Mouse (Mus musculus) hindbrain, embryonic 13.5 days (tissue): ENCODE measurements around the gene Cwc22. TPM values are rescaled to one million over a fixed set of nuclear protein-coding genes. Genes with fewer than 3 reads are reported as not detected.
A peak's percentile ranks its signal among the peaks of the same experiment; 100 is the strongest.

Experiments
- ATAC-seq: fragments of 200-750 bp; cut with Nextera tagmentation; 2 replicates; pipeline ENCODE4 v1.8.0; 2017; ENCODE audit warnings: moderate TSS enrichment; ENCODE audit not compliant: low FRiP score
- H3K27ac ChIP-seq: fragments of 300-500 bp; sonication (generic); 2 replicates; pipeline ENCODE4 v1.5.1; 2015; ENCODE audit warnings: inconsistent platforms, mild to moderate bottlenecking, moderate library complexity
- H3K27me3 ChIP-seq: fragments of 300-500 bp; sonication (generic); 2 replicates; pipeline ENCODE4 v1.6.1; 2015; ENCODE audit warnings: mild to moderate bottlenecking, inconsistent platforms
- H3K36me3 ChIP-seq: fragments of 300-500 bp; sonication (generic); 2 replicates; pipeline ENCODE4 v1.6.1; 2015; ENCODE audit warnings: mild to moderate bottlenecking, inconsistent platforms
- H3K4me1 ChIP-seq: fragments of 300-500 bp; sonication (generic); replicated peaks from 2 replicates; pipeline ENCODE4 v1.6.1; 2015; ENCODE audit warnings: inconsistent platforms
- H3K4me2 ChIP-seq: fragments of 300-500 bp; sonication (generic); 2 replicates; pipeline ENCODE4 v1.6.1; 2015; ENCODE audit warnings: inconsistent platforms, mild to moderate bottlenecking, moderate library complexity
- H3K4me3 ChIP-seq: fragments of 300-500 bp; sonication (generic); 2 replicates; pipeline ENCODE4 v1.5.1; 2015; ENCODE audit warnings: mild to moderate bottlenecking, inconsistent platforms
- H3K9ac ChIP-seq: fragments of 300-500 bp; sonication (generic); 2 replicates; pipeline ENCODE4 v1.6.1; 2015; ENCODE audit warnings: mild to moderate bottlenecking, inconsistent platforms
- H3K9me3 ChIP-seq: fragments of 300-500 bp; sonication (generic); 2 replicates; pipeline ENCODE4 v1.6.1; 2016; ENCODE audit warnings: inconsistent platforms
- WGBS: fragments of 180-500 bp; shearing (Covaris S2); methylation state at CpG from one replicate; pipeline ENCODE4 v1.1.7; 2015; 5-methylcytosine and 5-hydroxymethylcytosine counted together
- polyA plus RNA-seq: library from polyadenylated mRNA; unstranded; fragments of >200 nt; fragmentation: Nextera tagmentation; extraction: Ambion mirVana; gene quantifications from 2 replicates; pipeline ENCODE4 v1.2.1, GENCODE M21; 2015

Cwc22 gene
- polyA plus RNA-seq, result 23.5 and 24.6 TPM in 2 replicates

- Histone ChIP-seq H3K9ac (peak within 1 kb of the TSS; percentile 92), H3K9me3 (no peaks in the 10 kb centered on the region), H3K36me3 (no peaks in the 10 kb centered on the region), H3K27me3 (no peaks in the 10 kb centered on the region), H3K4me2 (peak within 1 kb of the TSS; percentile 82), H3K4me1 (peaks cover 12% of the 10 kb centered on the region), H3K27ac (peak within 1 kb of the TSS; percentile 86), H3K4me3 (peak within 1 kb of the TSS; percentile 77)
- peak; percentile 94 for ATAC-seq
- WGBS, result under 1% methylated on average over 54 of the region's 55 CpGs
These were observed at the start of gene Cwc22 for GRCm38 (mm10) chr2:77945596-77946485. Gene Cwc22 (minus strand): TSS chr2:77946375.

GRCm38 (mm10) chr2:77993727-77994401 lies 47.7 kb upstream of the Cwc22 start:
- ATAC-seq, result no peak
- Histone ChIP-seq H3K4me1 (no peaks in the 10 kb centered on the region), H3K27ac (no peak overlapping the region), H3K9me3 (no peaks in the 10 kb centered on the region), H3K4me2 (no peak overlapping the region), H3K36me3 (no peaks in the 10 kb centered on the region), H3K4me3 (no peak overlapping the region), H3K27me3 (no peaks in the 10 kb centered on the region), H3K9ac (no peak overlapping the region)
- WGBS, result 73% methylated on average over 4 of the region's 4 CpGs

- no peak overlapping the region for H3K9ac ChIP-seq
- no peak for ATAC-seq
- 83% methylated on average over 3 of the region's 3 CpGs for WGBS
- no peak overlapping the region for H3K27ac ChIP-seq
- H3K27me3 ChIP-seq, result no peaks in the 10 kb centered on the region
- no peak overlapping the region for H3K4me2 ChIP-seq
- H3K4me1 ChIP-seq, result no peaks in the 10 kb centered on the region
- H3K9me3 ChIP-seq, result no peaks in the 10 kb centered on the region
- H3K36me3 ChIP-seq, result no peaks in the 10 kb centered on the region
- no peak overlapping the region for H3K4me3 ChIP-seq
These were observed 46.9 kb upstream of the Cwc22 start for GRCm38 (mm10) chr2:77992951-77993604.

GRCm38 (mm10) chr2:77990820-77991219 lies 44.6 kb upstream of the Cwc22 start:
- no peaks in the 10 kb centered on the region for H3K27me3 ChIP-seq
- no peak for ATAC-seq
- no peaks in the 10 kb centered on the region for H3K4me1 ChIP-seq
- H3K9me3 ChIP-seq, result no peaks in the 10 kb centered on the region
- no peak overlapping the region for H3K4me2 ChIP-seq
- WGBS, result 68% methylated on average over 2 of the region's 2 CpGs
- no peak overlapping the region for H3K9ac ChIP-seq
- no peak overlapping the region for H3K27ac ChIP-seq
- H3K4me3 ChIP-seq, result no peak overlapping the region
- H3K36me3 ChIP-seq, result no peaks in the 10 kb centered on the region

- Histone ChIP-seq H3K9me3 (no peaks in the 10 kb centered on the region), H3K27ac (no peak overlapping the region), H3K27me3 (no peaks in the 10 kb centered on the region), H3K4me3 (no peak overlapping the region), H3K36me3 (no peaks in the 10 kb centered on the region), H3K9ac (no peak overlapping the region), H3K4me1 (no peaks in the 10 kb centered on the region), H3K4me2 (no peak overlapping the region)
- no peak for ATAC-seq
These were observed 43.9 kb upstream of the Cwc22 start for GRCm38 (mm10) chr2:77990121-77990520.

GRCm38 (mm10) chr2:77989390-77989789 lies 43.2 kb upstream of the Cwc22 start:
- H3K9ac ChIP-seq, result no peak overlapping the region
- no peaks in the 10 kb centered on the region for H3K27me3 ChIP-seq
- ATAC-seq, result no peak
- H3K36me3 ChIP-seq, result no peaks in the 10 kb centered on the region
- WGBS, result 75% methylated on average over 1 of the region's 1 CpGs
- no peak overlapping the region for H3K4me3 ChIP-seq
- H3K4me2 ChIP-seq, result no peak overlapping the region
- no peak overlapping the region for H3K27ac ChIP-seq
- no peaks in the 10 kb centered on the region for H3K9me3 ChIP-seq
- H3K4me1 ChIP-seq, result no peaks in the 10 kb centered on the region

- Histone ChIP-seq H3K9me3 (no peaks in the 10 kb centered on the region), H3K27ac (no peak overlapping the region), H3K9ac (no peak overlapping the region), H3K4me2 (no peak overlapping the region), H3K4me3 (no peak overlapping the region), H3K27me3 (no peaks in the 10 kb centered on the region), H3K4me1 (no peaks in the 10 kb centered on the region), H3K36me3 (no peaks in the 10 kb centered on the region)
- no peak for ATAC-seq
- WGBS, result 85% methylated on average over 2 of the region's 2 CpGs
These were observed 40.0 kb upstream of the Cwc22 start for GRCm38 (mm10) chr2:77985991-77986730.

- WGBS, result 87% methylated on average over 4 of the region's 4 CpGs
- Histone ChIP-seq H3K9me3 (no peaks in the 10 kb centered on the region), H3K36me3 (no peaks in the 10 kb centered on the region), H3K27me3 (no peaks in the 10 kb centered on the region), H3K4me1 (no peaks in the 10 kb centered on the region), H3K4me3 (no peak overlapping the region), H3K9ac (no peak overlapping the region), H3K27ac (no peak overlapping the region), H3K4me2 (no peak overlapping the region)
- no peak for ATAC-seq
These were observed 38.0 kb upstream of the Cwc22 start for GRCm38 (mm10) chr2:77984209-77984608.

GRCm38 (mm10) chr2:77981826-77982225 lies 35.7 kb upstream of the Cwc22 start:
- Histone ChIP-seq H3K9me3 (no peaks in the 10 kb centered on the region), H3K27ac (no peak overlapping the region), H3K4me3 (no peak overlapping the region), H3K27me3 (no peaks in the 10 kb centered on the region), H3K4me1 (no peaks in the 10 kb centered on the region), H3K9ac (no peak overlapping the region), H3K36me3 (no peaks in the 10 kb centered on the region), H3K4me2 (no peak overlapping the region)
- ATAC-seq, result no peak
- WGBS, result 96% methylated on average over 4 of the region's 4 CpGs

GRCm38 (mm10) chr2:77980696-77981095 lies 34.5 kb upstream of the Cwc22 start:
- Histone ChIP-seq H3K4me2 (no peak overlapping the region), H3K27ac (no peak overlapping the region), H3K4me3 (no peak overlapping the region), H3K4me1 (no peaks in the 10 kb centered on the region), H3K9me3 (no peaks in the 10 kb centered on the region), H3K27me3 (no peaks in the 10 kb centered on the region), H3K9ac (no peak overlapping the region), H3K36me3 (no peaks in the 10 kb centered on the region)
- 92% methylated on average over 5 of the region's 5 CpGs for WGBS
- ATAC-seq, result no peak

- 95% methylated on average over 2 of the region's 2 CpGs for WGBS
- H3K9me3 ChIP-seq, result no peaks in the 10 kb centered on the region
- H3K36me3 ChIP-seq, result no peaks in the 10 kb centered on the region
- H3K27me3 ChIP-seq, result no peaks in the 10 kb centered on the region
- no peak overlapping the region for H3K4me2 ChIP-seq
- H3K4me1 ChIP-seq, result no peaks in the 10 kb centered on the region
- ATAC-seq, result no peak
- H3K27ac ChIP-seq, result no peak overlapping the region
- no peak overlapping the region for H3K9ac ChIP-seq
- no peak overlapping the region for H3K4me3 ChIP-seq
These were observed 33.3 kb upstream of the Cwc22 start for GRCm38 (mm10) chr2:77979519-77979918.

GRCm38 (mm10) chr2:77979081-77979480 lies 32.9 kb upstream of the Cwc22 start:
- WGBS, result 94% methylated on average over 8 of the region's 8 CpGs
- ATAC-seq, result no peak

More at GRCm38 (mm10) chr2:77979081-77979480, 32.9 kb upstream of the Cwc22 start:
- Histone ChIP-seq H3K27ac (no peak overlapping the region), H3K4me2 (no peak overlapping the region), H3K9ac (no peak overlapping the region), H3K27me3 (no peaks in the 10 kb centered on the region), H3K4me1 (no peaks in the 10 kb centered on the region), H3K36me3 (no peaks in the 10 kb centered on the region), H3K4me3 (no peak overlapping the region), H3K9me3 (no peaks in the 10 kb centered on the region)
